Mouse (Mus musculus) kidney, postnatal 4 days (tissue): ENCODE data around the gene Mafg.
A peak's percentile ranks its signal among the peaks of the same experiment; 100 is the strongest.

Experiments used
- DNase-seq, 2 experiments: peaks; one replicate each; pipeline ENCODE4 v3.0.0; 2021; ENCODE audit warnings: mixed read lengths in 2 of 2

Gene Mafg

GRCm38 (mm10) chr11:120643601-120643987 is 10.2 kb upstream of the Mafg start, which contains the start of gene Pycr1:
TSS of gene Pycr1 (minus strand) at chr11:120643769.
- peak; percentile 93 to 96 for DNase-seq

- DNase-seq: no peak
Observed at GRCm38 (mm10) chr11:120642939-120643600, 9.7 kb upstream of the Mafg start.

- DNase-seq: no peak
Observed at GRCm38 (mm10) chr11:120641869-120642268, 8.5 kb upstream of the Mafg start.

- no peak for DNase-seq
Observed at GRCm38 (mm10) chr11:120641255-120641654, 7.9 kb upstream of the Mafg start.

- no peak for DNase-seq
Observed at GRCm38 (mm10) chr11:120634810-120635209, 1.4 kb upstream of the Mafg start.

GRCm38 (mm10) chr11:120632559-120633519 is 561 bp downstream of the Mafg start:
- peak; percentile 76 to 86 for DNase-seq

- no peak for DNase-seq
Observed at GRCm38 (mm10) chr11:120631726-120632448, 1.5 kb downstream of the Mafg start.

- DNase-seq: peak in 1 of 2 experiments; percentile 52
Observed at GRCm38 (mm10) chr11:120630881-120631725, 2.3 kb downstream of the Mafg start.

- peak; percentile 57 to 70 for DNase-seq
Observed at GRCm38 (mm10) chr11:120630401-120630871, 3.0 kb downstream of the Mafg start.

- peak; percentile 63 to 72 for DNase-seq
Observed at GRCm38 (mm10) chr11:120629911-120630310, 3.5 kb downstream of the Mafg start.

- peak in 1 of 2 experiments; percentile 62 for DNase-seq
Observed at GRCm38 (mm10) chr11:120629341-120629730, 4.1 kb downstream of the Mafg start.

GRCm38 (mm10) chr11:120628601-120629340 is 4.6 kb downstream of the Mafg start:
- no peak for DNase-seq

GRCm38 (mm10) chr11:120627468-120628300 is 5.7 kb downstream of the Mafg start:
- DNase-seq: no peak

- DNase-seq: no peak
Observed at GRCm38 (mm10) chr11:120626785-120627467, 6.5 kb downstream of the Mafg start.

- no peak for DNase-seq
Observed at GRCm38 (mm10) chr11:120625152-120625775, 8.1 kb downstream of the Mafg start, which contains the start of gene Sirt7. TSS of gene Sirt7 (minus strand) at chr11:120625240.

GRCm38 (mm10) chr11:120624680-120625111 is 8.7 kb downstream of the Mafg start:
- DNase-seq: peak; percentile 90 to 94

GRCm38 (mm10) chr11:120623961-120624679 is 9.3 kb downstream of the Mafg start:
- peak; percentile 82 to 89 for DNase-seq

- no peak for DNase-seq
Observed at GRCm38 (mm10) chr11:120622805-120623204, 10.6 kb downstream of the Mafg start.
